Comparison of ENCODE assay signal across 9 mouse cellular contexts in the genomic region with DNA sequence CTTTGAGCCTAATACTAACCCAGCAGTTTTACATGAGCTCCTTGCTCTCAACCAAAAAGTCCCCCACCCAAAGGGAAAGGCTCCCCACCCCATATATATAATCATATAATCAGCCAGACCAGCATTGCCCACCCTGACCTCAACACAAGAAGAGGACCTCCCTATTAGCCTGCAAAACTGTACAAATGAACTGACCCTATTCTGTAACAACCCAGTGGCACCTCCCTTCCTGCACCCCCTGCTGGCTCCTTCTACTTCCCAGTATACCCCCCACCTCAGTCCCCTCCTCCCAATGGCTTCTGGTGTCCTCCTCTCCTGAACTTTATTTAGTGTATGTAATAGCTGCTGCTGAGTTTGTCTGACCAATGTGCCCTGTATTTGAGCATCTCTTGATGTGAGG. TPM values are rescaled to one million over a fixed set of nuclear protein-coding genes. Genes with fewer than 3 reads are reported as not detected.
DNase-seq lines count a peak whose midpoint lies in the region; ATAC-seq lines count a peak whose summit lies in the region.
"Had no signal": no experiment of that assay in that cellular context is flagged by ENCODE, and none has a peak within 500 bp of the region (broad histone marks: within the 10 kb centered on the region; RNA-seq: fewer than 3 reads in every experiment).

No protein-coding gene starts in this region.

- H3K4me2 ChIP-seq in kidney, embryonic 16.5 days (replicated peaks; ENCODE audit: low read depth, low read length): peak overlapping the region; percentile 72
- peak overlapping the region; percentile 80 for H3K4me2 ChIP-seq in embryonic facial prominence, embryonic 11.5 days (ENCODE audit: low read depth, low read length)
- peak overlapping the region; percentile 80 for H3K4me2 ChIP-seq in hindbrain, embryonic 15.5 days
- peak overlapping the region; percentile 70 for H3K4me2 ChIP-seq in midbrain, embryonic 15.5 days

- ATAC-seq in kidney, embryonic 16.5 days (ENCODE audit: low FRiP score, low TSS enrichment): no peak
- ATAC-seq in embryonic facial prominence, embryonic 11.5 days (replicated peaks; ENCODE audit: insufficient number of reproducible peaks, low FRiP score, low TSS enrichment, low read depth): no peak
- no peak for ATAC-seq in hindbrain, embryonic 15.5 days (ENCODE audit: low FRiP score, low read depth)
- ATAC-seq in midbrain, embryonic 15.5 days (replicated peaks): no peak
- no peak for ATAC-seq in activated CD4-positive, CD25-positive, alpha-beta regulatory T cell, adult 4 months

- peak overlapping the region; percentile 76 for H3K9ac ChIP-seq in kidney, embryonic 16.5 days (replicated peaks; ENCODE audit: low read length)
- no peak overlapping the region; the same call in 1 of the 2 replicates for H3K9ac ChIP-seq in embryonic facial prominence, embryonic 11.5 days (replicated peaks; ENCODE audit: low read length)
- peak overlapping the region; percentile 56 for H3K9ac ChIP-seq in hindbrain, embryonic 15.5 days
- H3K9ac ChIP-seq in midbrain, embryonic 15.5 days: peak overlapping the region; percentile 63

- H3K4me1 ChIP-seq in kidney, embryonic 16.5 days (ENCODE audit: insufficient read depth, low read length): peaks cover 9% of the 10 kb centered on the region; the same call in 1 of the 2 replicates
- H3K4me1 ChIP-seq in embryonic facial prominence, embryonic 11.5 days (ENCODE audit: control insufficient read depth, insufficient read depth, low read length): no peaks in the 10 kb centered on the region
- peaks cover 11% of the 10 kb centered on the region for H3K4me1 ChIP-seq in hindbrain, embryonic 15.5 days (replicated peaks)
- peaks cover 13% of the 10 kb centered on the region for H3K4me1 ChIP-seq in midbrain, embryonic 15.5 days

- 0 out of 2 replicates have a peak, but pooled peaks cover 5% of the 10 kb centered on the region for H3K36me3 ChIP-seq in kidney, embryonic 16.5 days (ENCODE audit: insufficient read depth, low read length)
- H3K36me3 ChIP-seq in embryonic facial prominence, embryonic 11.5 days (replicated peaks; ENCODE audit: control insufficient read depth, insufficient read depth, low read depth, low read length): 0 out of 2 replicates have a peak, but pooled peaks cover 2% of the 10 kb centered on the region
- peaks cover 12% of the 10 kb centered on the region; the same call in 1 of the 2 replicates for H3K36me3 ChIP-seq in hindbrain, embryonic 15.5 days
- peaks cover 4% of the 10 kb centered on the region; the same call in 1 of the 2 replicates for H3K36me3 ChIP-seq in midbrain, embryonic 15.5 days (replicated peaks)

- H3K27me3 ChIP-seq in kidney, embryonic 16.5 days (ENCODE audit: insufficient read depth, low read length): no peaks in the 10 kb centered on the region
- no peaks in the 10 kb centered on the region for H3K27me3 ChIP-seq in embryonic facial prominence, embryonic 11.5 days (ENCODE audit: control insufficient read depth, insufficient read depth, low read length)
- no peaks in the 10 kb centered on the region for H3K27me3 ChIP-seq in hindbrain, embryonic 15.5 days
- H3K27me3 ChIP-seq in midbrain, embryonic 15.5 days (replicated peaks): no peaks in the 10 kb centered on the region

- H3K27ac ChIP-seq in kidney, embryonic 16.5 days (ENCODE audit: low read length): no peak overlapping the region
- no peak overlapping the region for H3K27ac ChIP-seq in embryonic facial prominence, embryonic 11.5 days (replicated peaks; ENCODE audit: low read depth, low read length)
- peak overlapping the region; percentile 82; the same call in 1 of the 2 replicates for H3K27ac ChIP-seq in hindbrain, embryonic 15.5 days (replicated peaks)
- peak overlapping the region; percentile 76 for H3K27ac ChIP-seq in midbrain, embryonic 15.5 days

- no peaks in the 10 kb centered on the region for H3K9me3 ChIP-seq in kidney, embryonic 16.5 days (ENCODE audit: low read length)
- H3K9me3 ChIP-seq in embryonic facial prominence, embryonic 11.5 days (replicated peaks; ENCODE audit: control insufficient read depth, low read length): no peaks in the 10 kb centered on the region
- H3K9me3 ChIP-seq in hindbrain, embryonic 15.5 days: no peaks in the 10 kb centered on the region
- no peaks in the 10 kb centered on the region for H3K9me3 ChIP-seq in midbrain, embryonic 15.5 days

- DNase-seq in kidney, postnatal 14 days: no peak
- no peak for DNase-seq in embryonic facial prominence, embryonic 11.5 days (ENCODE audit: low spot score)
- no peak for DNase-seq in adrenal gland, adult 8-10 months
- no peak for DNase-seq in adipocyte (ENCODE audit: low spot score)

- H3K4me3 ChIP-seq in kidney, embryonic 16.5 days (ENCODE audit: low read length): peak overlapping the region; percentile 73
- peak overlapping the region; percentile 60 for H3K4me3 ChIP-seq in embryonic facial prominence, embryonic 11.5 days (ENCODE audit: low read depth, low read length)
- H3K4me3 ChIP-seq in hindbrain, embryonic 15.5 days: peak overlapping the region; percentile 70
- peak overlapping the region; percentile 59 for H3K4me3 ChIP-seq in midbrain, embryonic 15.5 days

RNA-seq across cellular contexts. Expression of gene Zfp213, which starts 12.6 kb away (rescaled TPM):
- 24.1 and 26.5 TPM in 2 replicates for polyA plus RNA-seq in kidney, embryonic 16.5 days (2015; fragmentation: Nextera tagmentation; extraction: Ambion mirVana)
- 18.2 and 19.6 TPM in 2 replicates for polyA plus RNA-seq in embryonic facial prominence, embryonic 11.5 days (2014; fragmentation: Nextera tagmentation; extraction: Ambion mirVana)
- polyA plus RNA-seq in hindbrain, embryonic 15.5 days (2015; fragmentation: Nextera tagmentation; extraction: Ambion mirVana): 17.3 and 19.8 TPM in 2 replicates
- polyA plus RNA-seq in midbrain, embryonic 15.5 days (2015; fragmentation: Nextera tagmentation; extraction: Ambion mirVana): 19.4 and 19.7 TPM in 2 replicates
- polyA plus RNA-seq in activated CD4-positive, CD25-positive, alpha-beta regulatory T cell, adult 4 months (2017; shearing (Covaris generic)): 1 to 10 TPM; 4.3 to 4.9 TPM
- total RNA-seq in adrenal gland, adult 8-10 months (2022): 10 to 100 TPM; 12.0 to 15.5 (median 12.9) TPM

RNA-seq across cellular contexts. Expression of gene Zfp13, which starts 47.9 kb away (rescaled TPM):
- 19.1 and 19.3 TPM in 2 replicates for polyA plus RNA-seq in kidney, embryonic 16.5 days (2015; fragmentation: Nextera tagmentation; extraction: Ambion mirVana)
- 17.1 and 19.0 TPM in 2 replicates for polyA plus RNA-seq in embryonic facial prominence, embryonic 11.5 days (2014; fragmentation: Nextera tagmentation; extraction: Ambion mirVana)
- 24.3 and 29.3 TPM in 2 replicates for polyA plus RNA-seq in hindbrain, embryonic 15.5 days (2015; fragmentation: Nextera tagmentation; extraction: Ambion mirVana)
- polyA plus RNA-seq in midbrain, embryonic 15.5 days (2015; fragmentation: Nextera tagmentation; extraction: Ambion mirVana): 30.4 and 31.9 TPM in 2 replicates
- polyA plus RNA-seq in activated CD4-positive, CD25-positive, alpha-beta regulatory T cell, adult 4 months (2017; shearing (Covaris generic)): not detected
- 10 to 100 TPM in 3 of 4 experiments, 1 to 10 TPM in 1; 8.2 to 19.2 (median 14.6) TPM for total RNA-seq in adrenal gland, adult 8-10 months (2022)

RNA-seq across cellular contexts. Expression of gene Zscan10, which starts 49.2 kb away (rescaled TPM):
- 0.26 TPM in 1 of 2 replicates, not detected in the other for polyA plus RNA-seq in kidney, embryonic 16.5 days (2015; fragmentation: Nextera tagmentation; extraction: Ambion mirVana)
- 0.28 and 0.59 TPM in 2 replicates for polyA plus RNA-seq in embryonic facial prominence, embryonic 11.5 days (2014; fragmentation: Nextera tagmentation; extraction: Ambion mirVana)
- polyA plus RNA-seq in hindbrain, embryonic 15.5 days (2015; fragmentation: Nextera tagmentation; extraction: Ambion mirVana): 0.05 and 0.25 TPM in 2 replicates
- not detected in 2 replicates for polyA plus RNA-seq in midbrain, embryonic 15.5 days (2015; fragmentation: Nextera tagmentation; extraction: Ambion mirVana)
- 1 to 10 TPM; 1.3 to 3.4 TPM for polyA plus RNA-seq in activated CD4-positive, CD25-positive, alpha-beta regulatory T cell, adult 4 months (2017; shearing (Covaris generic))
- not detected for total RNA-seq in adrenal gland, adult 8-10 months (2022)
- total RNA-seq: gastrocnemius, adult 8-10 months had no signal

Comparison
In these comparisons a context has a peak if more than half of its experiments do, and no peak if none do; other contexts are left out.
1. H3K27ac ChIP-seq: peak in hindbrain, embryonic 15.5 days (single experiment) and midbrain, embryonic 15.5 days (single experiment); none in kidney, embryonic 16.5 days (single experiment) and embryonic facial prominence, embryonic 11.5 days (single experiment).
2. RNA of gene Zfp13, which starts 47.9 kb away (polyA plus RNA-seq): 30.4 to 31.9 TPM in midbrain, embryonic 15.5 days, 24.3 to 29.3 TPM in hindbrain, embryonic 15.5 days, 19.1 to 19.3 TPM in kidney, embryonic 16.5 days and 17.1 to 19.0 TPM in embryonic facial prominence, embryonic 11.5 days; not detected in activated CD4-positive, CD25-positive, alpha-beta regulatory T cell, adult 4 months; every median in the first group is over 10 times any median in the second.
3. Peak in every context shown above with its lines, with median percentiles within 50 percentile points of each other: H3K4me2 ChIP-seq and H3K4me3 ChIP-seq.